Mouse (Mus musculus) retina, postnatal 7 days (tissue): Measurements from ENCODE around the gene Pym1.
A peak's percentile ranks its signal among the peaks of the same experiment; 100 is the strongest.

Experiments
- DNase-seq: peaks from one replicate; pipeline ENCODE4 v3.0.0-alpha.2; 2012; ENCODE audit warnings: low read depth, low spot score

Gene Pym1

DNA sequence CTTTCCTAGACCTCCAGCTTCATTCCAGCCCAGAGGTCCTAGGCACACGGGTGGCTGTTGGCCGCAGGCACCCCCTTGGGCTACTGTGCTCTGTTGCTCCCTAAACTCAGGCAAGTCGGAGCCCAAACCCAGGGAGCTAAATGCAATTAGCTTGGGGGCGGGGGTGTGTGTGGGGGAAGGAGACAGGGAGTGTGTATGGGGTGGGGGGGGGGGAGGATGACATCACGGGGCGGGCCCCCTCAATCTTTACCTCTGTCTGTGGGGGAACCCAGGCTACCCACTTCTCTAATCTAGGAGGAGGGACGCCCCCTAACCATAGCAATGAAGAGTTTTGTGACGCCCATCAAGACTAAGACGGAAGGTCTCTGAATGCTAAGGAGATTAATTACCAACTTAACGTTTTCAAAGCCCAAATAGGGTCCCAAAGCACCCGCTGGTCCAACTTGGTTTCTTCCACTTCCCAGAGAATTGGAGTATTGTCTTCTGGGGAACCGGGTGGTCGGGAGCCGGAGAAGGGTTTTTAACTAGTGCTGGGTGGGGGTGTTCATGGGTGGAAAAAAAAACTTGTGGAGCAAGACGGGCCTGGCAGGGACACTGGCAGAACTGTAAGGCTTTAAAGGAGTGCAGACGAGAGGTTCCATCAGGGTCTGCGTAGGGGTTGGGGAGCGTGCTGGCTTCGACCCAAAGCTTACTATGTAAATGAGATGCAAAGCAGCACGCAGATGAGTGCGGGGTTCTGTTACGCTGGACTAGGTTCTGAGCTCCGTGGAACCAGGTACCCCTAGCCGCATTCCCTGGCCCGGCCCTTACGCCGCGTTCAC is 56.8 kb downstream of the Pym1 start, which contains the start of gene Tmem198b:
Gene Tmem198b (minus strand): TSS at position 100 of the 821 bp plus-strand sequence.
- peak; percentile 37 for DNase-seq

DNA sequence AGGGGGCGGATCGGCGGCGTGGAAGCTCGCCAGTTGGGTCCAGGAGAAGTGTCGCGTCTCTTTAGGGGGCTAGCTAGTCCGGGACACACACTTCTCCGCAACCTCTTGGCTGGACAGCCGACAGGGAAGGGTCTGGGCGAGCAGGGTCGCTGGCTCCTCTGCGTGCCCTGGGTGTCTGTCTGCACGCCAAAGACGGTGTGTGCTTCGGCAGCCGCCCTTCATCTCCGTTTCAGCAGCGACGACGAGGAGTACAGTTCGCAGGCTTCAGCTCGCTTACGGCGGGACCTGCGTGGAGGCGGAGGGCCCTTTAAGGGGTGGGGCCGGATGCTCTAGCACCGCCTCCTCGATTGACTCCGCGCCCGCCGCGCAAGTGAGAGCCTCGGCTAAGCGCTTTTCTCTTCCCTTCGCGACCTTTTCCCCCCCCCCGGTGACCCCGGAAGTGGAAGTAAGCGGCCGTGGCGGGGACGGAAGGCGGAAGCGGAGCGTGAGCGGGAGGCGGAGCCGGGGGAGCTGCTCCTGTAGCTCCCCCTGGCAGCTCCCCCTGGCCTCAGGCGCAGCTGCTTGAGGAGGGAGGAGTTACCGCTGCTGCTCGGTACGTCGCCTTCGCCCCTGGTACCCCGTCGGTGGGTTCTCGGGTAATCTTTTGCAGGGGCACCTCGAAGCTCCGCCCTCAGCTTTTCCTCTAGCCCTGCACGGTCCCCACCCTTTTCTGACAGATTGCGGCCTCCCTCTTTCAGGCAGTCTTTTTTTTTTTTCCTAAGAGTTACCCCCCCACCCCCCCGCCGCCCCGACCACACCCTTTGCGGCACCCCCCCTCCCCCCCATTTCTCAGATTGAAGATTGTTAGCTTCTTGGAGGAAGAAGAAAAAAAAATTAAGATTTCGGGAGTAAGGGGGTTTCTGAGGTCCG is 57.7 kb downstream of the Pym1 start:
- DNase-seq: peak; percentile 98

DNA sequence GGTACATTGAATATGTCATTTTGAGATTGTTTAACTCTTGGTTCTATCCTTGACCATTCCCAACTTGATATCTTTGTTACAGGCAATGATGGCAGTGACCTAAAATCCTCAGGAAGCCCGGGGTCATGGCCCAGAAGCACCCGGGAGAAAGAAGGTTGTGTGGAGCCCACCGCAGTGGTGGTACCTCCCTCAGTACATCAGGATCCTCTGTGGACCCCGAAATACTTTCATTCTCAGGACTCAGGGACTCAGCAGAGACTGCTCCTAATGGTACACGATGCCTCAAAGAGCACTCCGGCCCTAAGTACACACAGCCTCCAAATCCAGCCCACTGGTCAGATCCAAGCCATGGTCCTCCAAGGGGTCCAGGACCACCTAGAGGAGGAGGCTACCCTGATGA is 58.4 kb downstream of the Pym1 start:
- DNase-seq: no peak

DNA sequence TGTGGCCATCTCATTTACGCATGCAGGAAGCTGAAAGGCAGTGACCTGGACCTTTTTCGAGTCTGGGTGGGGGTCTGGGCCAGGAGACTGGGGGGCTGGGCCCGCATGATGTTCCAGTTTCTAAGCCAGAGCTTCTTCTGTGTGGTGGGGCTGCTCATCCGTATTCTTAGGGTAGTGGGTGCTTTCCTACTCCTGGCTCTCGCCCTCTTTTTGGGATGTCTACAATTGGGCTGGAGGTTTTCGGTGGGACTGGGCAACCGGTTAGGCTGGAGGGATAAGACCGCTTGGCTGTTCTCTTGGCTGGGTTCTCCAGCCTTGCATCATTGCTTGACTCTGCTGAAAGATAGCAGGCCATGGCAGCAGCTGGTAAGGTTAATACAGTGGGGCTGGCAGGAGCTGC is 59.3 kb downstream of the Pym1 start:
- DNase-seq: no peak
